Mouse (Mus musculus): Measurements from ENCODE around the gene Nceh1. TPM values are rescaled to one million over a fixed set of nuclear protein-coding genes. Genes with fewer than 3 reads are reported as not detected.
"Not testable (repeated sequence)": the region's sequence is repeated elsewhere in the genome, so short reads cannot be mapped to it uniquely, and the experiment has no call there.

Nceh1 gene
- polyA plus RNA-seq, 1 experiment from 2014 or later = 4.3 TPM

GRCm38 (mm10) chr3:27290945-27291344, 108.2 kb downstream of the Nceh1 start:
- not testable (repeated sequence) for H3K36me3 ChIP-seq; H3K9me3 ChIP-seq; H3K4me2 ChIP-seq (replicated peaks); ATAC-seq (ENCODE audit: insufficient number of reproducible peaks, insufficient read depth, low FRiP score, low TSS enrichment); H3K27ac ChIP-seq; H3K4me3 ChIP-seq; H3K27me3 ChIP-seq; H3K9ac ChIP-seq; H3K4me1 ChIP-seq
- 88% methylated on average over 5 of the region's 5 CpGs for WGBS

GRCm38 (mm10) chr3:27291411-27291810, 108.6 kb downstream of the Nceh1 start:
- not testable (repeated sequence) for H3K4me3 ChIP-seq; H3K9ac ChIP-seq; H3K27me3 ChIP-seq; H3K4me2 ChIP-seq (replicated peaks); H3K27ac ChIP-seq; ATAC-seq (ENCODE audit: insufficient number of reproducible peaks, insufficient read depth, low FRiP score, low TSS enrichment); H3K4me1 ChIP-seq; H3K9me3 ChIP-seq; H3K36me3 ChIP-seq
- WGBS = 84% methylated on average over 4 of the region's 4 CpGs

GRCm38 (mm10) chr3:27293645-27294385, 111.0 kb downstream of the Nceh1 start:
- Histone ChIP-seq H3K27ac (no peak overlapping the region), H3K36me3 (no peaks in the 10 kb centered on the region), H3K9me3 (no peaks in the 10 kb centered on the region), H3K4me3 (no peak overlapping the region), H3K9ac (no peak overlapping the region), H3K4me1 (no peaks in the 10 kb centered on the region), H3K27me3 (no peaks in the 10 kb centered on the region), H3K4me2 (replicated peaks) (no peak overlapping the region)
- ATAC-seq (ENCODE audit: insufficient number of reproducible peaks, insufficient read depth, low FRiP score, low TSS enrichment) = no peak
- WGBS = 70% methylated on average over 7 of the region's 7 CpGs

- H3K9ac ChIP-seq = no peak overlapping the region
- no peak overlapping the region for H3K4me2 ChIP-seq (replicated peaks)
- H3K36me3 ChIP-seq = no peaks in the 10 kb centered on the region
- no peak for ATAC-seq (ENCODE audit: insufficient number of reproducible peaks, insufficient read depth, low FRiP score, low TSS enrichment)
- H3K4me1 ChIP-seq = no peaks in the 10 kb centered on the region
- 87% methylated on average over 4 of the region's 4 CpGs for WGBS
- no peak overlapping the region for H3K27ac ChIP-seq
- no peaks in the 10 kb centered on the region for H3K9me3 ChIP-seq
- no peak overlapping the region for H3K4me3 ChIP-seq
- H3K27me3 ChIP-seq = no peaks in the 10 kb centered on the region
Measured at GRCm38 (mm10) chr3:27300451-27300850, 117.7 kb downstream of the Nceh1 start.

GRCm38 (mm10) chr3:27302339-27303022, 119.7 kb downstream of the Nceh1 start:
- H3K27me3 ChIP-seq = no peaks in the 10 kb centered on the region
- no peak overlapping the region for H3K4me3 ChIP-seq
- ATAC-seq (ENCODE audit: insufficient number of reproducible peaks, insufficient read depth, low FRiP score, low TSS enrichment) = no peak
- H3K4me2 ChIP-seq (replicated peaks) = no peak overlapping the region
- H3K9me3 ChIP-seq = no peaks in the 10 kb centered on the region
- H3K27ac ChIP-seq = no peak overlapping the region
- WGBS = 66% methylated on average over 9 of the region's 9 CpGs
- no peaks in the 10 kb centered on the region for H3K4me1 ChIP-seq
- no peak overlapping the region for H3K9ac ChIP-seq
- no peaks in the 10 kb centered on the region for H3K36me3 ChIP-seq

GRCm38 (mm10) chr3:27306815-27307214, 124.0 kb downstream of the Nceh1 start:
- no peak for ATAC-seq (ENCODE audit: insufficient number of reproducible peaks, insufficient read depth, low FRiP score, low TSS enrichment)
- H3K27ac ChIP-seq = no peak overlapping the region
- 75% methylated on average over 10 of the region's 10 CpGs for WGBS

GRCm38 (mm10) chr3:27310973-27311372, 128.2 kb downstream of the Nceh1 start:
- Histone ChIP-seq H3K4me3 (no peak overlapping the region), H3K36me3 (no peaks in the 10 kb centered on the region)
- 93% methylated on average over 7 of the region's 7 CpGs for WGBS

More at GRCm38 (mm10) chr3:27306815-27307214, 124.0 kb downstream of the Nceh1 start:
- no peaks in the 10 kb centered on the region for H3K9me3 ChIP-seq
- H3K4me2 ChIP-seq (replicated peaks) = no peak overlapping the region
- H3K9ac ChIP-seq = no peak overlapping the region
- H3K4me1 ChIP-seq = no peaks in the 10 kb centered on the region
- H3K4me3 ChIP-seq = no peak overlapping the region
- H3K36me3 ChIP-seq = no peaks in the 10 kb centered on the region
- H3K27me3 ChIP-seq = no peaks in the 10 kb centered on the region

GRCm38 (mm10) chr3:27311475-27311874, 128.7 kb downstream of the Nceh1 start:
- Histone ChIP-seq H3K27ac (no peak overlapping the region), H3K36me3 (no peaks in the 10 kb centered on the region), H3K4me3 (no peak overlapping the region), H3K4me2 (replicated peaks) (no peak overlapping the region), H3K9me3 (no peaks in the 10 kb centered on the region), H3K27me3 (no peaks in the 10 kb centered on the region), H3K9ac (no peak overlapping the region), H3K4me1 (no peaks in the 10 kb centered on the region)
- ATAC-seq (ENCODE audit: insufficient number of reproducible peaks, insufficient read depth, low FRiP score, low TSS enrichment) = no peak
- 89% methylated on average over 4 of the region's 4 CpGs for WGBS

More at GRCm38 (mm10) chr3:27310973-27311372, 128.2 kb downstream of the Nceh1 start:
- no peak overlapping the region for H3K4me2 ChIP-seq (replicated peaks)
- H3K27ac ChIP-seq = no peak overlapping the region
- no peak overlapping the region for H3K9ac ChIP-seq
- no peaks in the 10 kb centered on the region for H3K9me3 ChIP-seq
- ATAC-seq (ENCODE audit: insufficient number of reproducible peaks, insufficient read depth, low FRiP score, low TSS enrichment) = no peak
- no peaks in the 10 kb centered on the region for H3K27me3 ChIP-seq
- H3K4me1 ChIP-seq = no peaks in the 10 kb centered on the region

GRCm38 (mm10) chr3:27314506-27315164, 131.9 kb downstream of the Nceh1 start:
- H3K4me1 ChIP-seq = no peaks in the 10 kb centered on the region
- 70% methylated on average over 2 of the region's 2 CpGs for WGBS
- H3K9me3 ChIP-seq = no peaks in the 10 kb centered on the region
- H3K4me3 ChIP-seq = no peak overlapping the region
- H3K27ac ChIP-seq = no peak overlapping the region
- no peak for ATAC-seq (ENCODE audit: insufficient number of reproducible peaks, insufficient read depth, low FRiP score, low TSS enrichment)
- no peak overlapping the region for H3K9ac ChIP-seq
- no peaks in the 10 kb centered on the region for H3K27me3 ChIP-seq
- H3K4me2 ChIP-seq (replicated peaks) = no peak overlapping the region
- H3K36me3 ChIP-seq = no peaks in the 10 kb centered on the region

GRCm38 (mm10) chr3:27316559-27317287, 134.0 kb downstream of the Nceh1 start, which contains the start of gene Tnfsf10:
Gene Tnfsf10, plus strand, starts transcription at chr3:27317028.
- no peak for ATAC-seq (ENCODE audit: insufficient number of reproducible peaks, insufficient read depth, low FRiP score, low TSS enrichment)
- Histone ChIP-seq H3K27me3 (no peaks in the 10 kb centered on the region), H3K4me1 (no peaks in the 10 kb centered on the region), H3K36me3 (no peaks in the 10 kb centered on the region), H3K9me3 (no peaks in the 10 kb centered on the region), H3K9ac (no peak within 1 kb of the TSS), H3K27ac (no peak within 1 kb of the TSS), H3K4me2 (replicated peaks) (no peak within 1 kb of the TSS), H3K4me3 (no peak within 1 kb of the TSS)
- 67% methylated on average over 9 of the region's 9 CpGs for WGBS

- H3K4me2 ChIP-seq (replicated peaks) = no peak overlapping the region
- H3K27me3 ChIP-seq = no peaks in the 10 kb centered on the region
- no peak overlapping the region for H3K27ac ChIP-seq
- no peak for ATAC-seq (ENCODE audit: insufficient number of reproducible peaks, insufficient read depth, low FRiP score, low TSS enrichment)
- 75% methylated on average over 4 of the region's 4 CpGs for WGBS
- H3K36me3 ChIP-seq = no peaks in the 10 kb centered on the region
- no peaks in the 10 kb centered on the region for H3K9me3 ChIP-seq
- no peak overlapping the region for H3K9ac ChIP-seq
- no peak overlapping the region for H3K4me3 ChIP-seq
- no peaks in the 10 kb centered on the region for H3K4me1 ChIP-seq
Measured at GRCm38 (mm10) chr3:27317288-27318024, 134.7 kb downstream of the Nceh1 start.

Measured in embryonic facial prominence, embryonic 12.5 days (tissue).